Mouse (Mus musculus) layer of hippocampus, postnatal 36 days (tissue): ENCODE data around the gene Rtkn. TPM values are rescaled to one million over a fixed set of nuclear protein-coding genes. Genes with fewer than 3 reads are reported as not detected.

Experiments used
- DNase-seq, 2 experiments: peaks; one replicate each; pipeline ENCODE4 v3.0.0; 2022
- total RNA-seq, 2 experiments: library from RNA; stranded (reverse); gene quantifications; 2 replicates each; pipeline ENCODE4 v1.2.3; 2021

Gene Rtkn
- total RNA-seq, 2 experiments from 2014 or later, result 75.9 to 90.3 TPM

- DNase-seq, result peak in 1 of 2 experiments; percentile 4
Observed at GRCm38 (mm10) chr6:83116373-83117164, 18.7 kb upstream of the Rtkn start.

GRCm38 (mm10) chr6:83117165-83117438 lies 18.2 kb upstream of the Rtkn start:
- DNase-seq, result peak in 1 of 2 experiments; percentile 3

GRCm38 (mm10) chr6:83117616-83118015 lies 17.6 kb upstream of the Rtkn start:
- DNase-seq, result peak in 1 of 2 experiments; percentile 4

- peak in 1 of 2 experiments; percentile 4 for DNase-seq
Observed at GRCm38 (mm10) chr6:83118369-83118768, 16.9 kb upstream of the Rtkn start.

- no peak for DNase-seq
Observed at GRCm38 (mm10) chr6:83118825-83119733, 16.2 kb upstream of the Rtkn start.

- DNase-seq, result peak in 1 of 2 experiments; percentile 20
Observed at GRCm38 (mm10) chr6:83119734-83120051, 15.6 kb upstream of the Rtkn start.

- DNase-seq, result peak; percentile 95 to 96
Observed at GRCm38 (mm10) chr6:83120930-83121862, 14.1 kb upstream of the Rtkn start, which contains the start of gene Wbp1. TSS of gene Wbp1 (minus strand) at chr6:83121559.

GRCm38 (mm10) chr6:83121863-83122710 lies 13.2 kb upstream of the Rtkn start:
- DNase-seq, result no peak

- DNase-seq, result no peak
Observed at GRCm38 (mm10) chr6:83122961-83123360, 12.3 kb upstream of the Rtkn start.

- peak; percentile 88 to 89 for DNase-seq
Observed at GRCm38 (mm10) chr6:83124851-83125312, 10.4 kb upstream of the Rtkn start.

GRCm38 (mm10) chr6:83125331-83125730 lies 9.9 kb upstream of the Rtkn start, which contains the start of gene Ino80b:
TSS of gene Ino80b (minus strand) at chr6:83125431.
- no peak for DNase-seq

- DNase-seq, result no peak
Observed at GRCm38 (mm10) chr6:83127419-83127818, 7.8 kb upstream of the Rtkn start.

- DNase-seq, result no peak
Observed at GRCm38 (mm10) chr6:83131469-83132034, 3.7 kb upstream of the Rtkn start.

GRCm38 (mm10) chr6:83132176-83132919 lies 2.9 kb upstream of the Rtkn start:
- no peak for DNase-seq

- DNase-seq, result no peak
Observed at GRCm38 (mm10) chr6:83134226-83134625, 1.0 kb upstream of the Rtkn start.

GRCm38 (mm10) chr6:83135571-83136161 lies 403 bp downstream of the Rtkn start:
- DNase-seq, result no peak

GRCm38 (mm10) chr6:83136291-83136880 lies 1.1 kb downstream of the Rtkn start:
- no peak for DNase-seq

GRCm38 (mm10) chr6:83136881-83137575 lies 1.8 kb downstream of the Rtkn start:
- DNase-seq, result peak in 1 of 2 experiments; percentile 56

- peak; percentile 79 to 81 for DNase-seq
Observed at GRCm38 (mm10) chr6:83137576-83137950, 2.3 kb downstream of the Rtkn start.
